Mouse (Mus musculus): Measurements from ENCODE around the gene Dnal4. TPM values are rescaled to one million over a fixed set of nuclear protein-coding genes. Genes with fewer than 3 reads are reported as not detected.
"Not testable (repeated sequence)": the region's sequence is repeated elsewhere in the genome, so short reads cannot be mapped to it uniquely, and the experiment has no call there.

Dnal4 gene
- total RNA-seq (2015) (13.9 and 14.1 TPM in 2 replicates), total RNA-seq (2017) (9.6 and 12.3 TPM in 2 replicates)

DNA sequence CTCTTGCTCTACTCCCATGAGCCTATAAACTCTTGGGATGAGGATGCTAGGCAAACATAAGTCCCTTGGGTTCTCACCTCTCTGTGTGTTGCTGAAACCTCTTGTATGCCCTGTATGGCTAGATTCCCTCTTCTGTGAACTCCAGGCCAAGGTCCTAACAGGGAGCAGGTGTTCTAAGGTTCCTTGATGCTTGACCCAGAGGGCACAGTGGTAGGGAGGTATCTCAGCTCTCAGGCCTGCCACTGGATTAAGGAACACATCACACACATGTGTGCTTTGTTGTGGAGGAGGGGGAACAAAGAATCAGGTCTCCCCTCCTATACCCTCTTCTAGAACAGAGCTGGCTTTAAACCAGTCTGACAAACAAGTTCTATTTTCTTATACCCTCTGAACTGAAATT, at the start of gene Dnal4:
Dnal4 (minus strand) TSS at position 101 of the 400 bp plus-strand sequence.
- no peak for ATAC-seq (ENCODE audit: poor library complexity, severe bottlenecking)

DNA sequence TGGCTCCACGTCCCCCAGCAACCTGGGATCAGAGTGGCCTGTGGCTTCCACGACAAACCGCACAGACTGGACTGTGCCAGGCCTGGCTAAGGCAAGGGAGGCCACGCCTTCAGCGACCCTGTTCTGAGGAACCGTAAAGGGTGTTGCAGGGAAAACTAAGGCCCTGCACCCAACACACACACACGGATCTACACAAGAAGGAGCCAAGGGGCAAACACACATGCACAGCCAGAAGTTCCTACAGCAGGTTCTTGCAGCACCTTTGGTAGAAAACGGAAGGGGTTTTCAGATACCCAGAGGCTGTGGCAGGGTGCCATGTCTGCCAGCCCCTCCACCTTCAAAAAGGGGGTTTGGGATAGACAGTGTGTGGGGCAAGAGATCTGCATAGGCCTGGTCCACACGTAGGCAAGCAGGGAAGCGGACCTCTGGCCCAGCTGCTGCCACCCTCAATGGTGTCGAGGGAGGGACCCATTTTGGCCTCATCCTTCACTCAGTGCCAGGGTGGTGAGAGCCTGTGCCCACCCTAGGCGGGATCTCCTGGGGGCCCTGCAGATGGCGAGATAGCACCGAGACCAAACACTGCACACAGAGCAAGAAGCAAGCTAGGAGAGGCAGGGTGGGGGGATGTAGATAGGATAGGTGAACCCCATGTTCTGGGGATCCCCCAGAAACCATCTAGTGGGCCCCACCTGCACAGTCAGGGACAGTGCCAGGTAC, 49.6 kb upstream of the Dnal4 start:
- no peak for ATAC-seq (ENCODE audit: poor library complexity, severe bottlenecking)

- no peak for ATAC-seq (ENCODE audit: poor library complexity, severe bottlenecking)
Measured at GRCm38 (mm10) chr15:79826221-79826935, 48.7 kb upstream of the Dnal4 start.

DNA sequence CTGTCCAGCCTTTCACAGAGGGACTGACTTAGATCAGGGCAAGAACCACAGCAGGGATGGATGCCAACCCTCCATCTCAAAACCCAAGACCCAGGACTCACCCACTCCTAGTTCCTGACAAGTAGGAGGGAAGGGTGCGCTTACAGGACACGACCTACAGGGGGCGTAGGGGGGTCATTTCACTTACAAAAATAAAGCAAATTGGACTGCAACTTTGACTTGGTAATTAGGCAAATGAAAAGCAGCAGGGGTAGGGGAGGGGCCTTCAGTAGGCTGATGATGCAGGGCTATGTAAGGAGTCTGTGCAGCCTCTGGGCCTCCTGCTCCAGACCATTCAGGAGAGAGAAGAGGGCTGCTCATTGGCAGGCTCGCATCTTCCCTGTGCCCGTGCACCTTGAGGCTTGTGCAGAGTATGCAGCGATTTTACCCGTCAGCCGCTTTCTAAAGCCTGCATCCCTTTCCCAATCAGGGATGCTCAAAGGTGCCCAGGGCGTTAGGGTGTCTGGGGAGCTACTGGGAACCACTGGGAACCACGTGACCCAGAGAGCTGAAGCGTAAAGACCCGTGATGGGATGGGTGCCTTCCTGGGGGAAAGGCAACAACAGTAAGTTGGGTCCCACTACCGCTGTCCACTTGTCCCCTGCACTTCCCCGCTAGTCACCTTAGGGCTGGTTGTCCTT, 47.6 kb upstream of the Dnal4 start:
- ATAC-seq (ENCODE audit: poor library complexity, severe bottlenecking) = no peak

DNA sequence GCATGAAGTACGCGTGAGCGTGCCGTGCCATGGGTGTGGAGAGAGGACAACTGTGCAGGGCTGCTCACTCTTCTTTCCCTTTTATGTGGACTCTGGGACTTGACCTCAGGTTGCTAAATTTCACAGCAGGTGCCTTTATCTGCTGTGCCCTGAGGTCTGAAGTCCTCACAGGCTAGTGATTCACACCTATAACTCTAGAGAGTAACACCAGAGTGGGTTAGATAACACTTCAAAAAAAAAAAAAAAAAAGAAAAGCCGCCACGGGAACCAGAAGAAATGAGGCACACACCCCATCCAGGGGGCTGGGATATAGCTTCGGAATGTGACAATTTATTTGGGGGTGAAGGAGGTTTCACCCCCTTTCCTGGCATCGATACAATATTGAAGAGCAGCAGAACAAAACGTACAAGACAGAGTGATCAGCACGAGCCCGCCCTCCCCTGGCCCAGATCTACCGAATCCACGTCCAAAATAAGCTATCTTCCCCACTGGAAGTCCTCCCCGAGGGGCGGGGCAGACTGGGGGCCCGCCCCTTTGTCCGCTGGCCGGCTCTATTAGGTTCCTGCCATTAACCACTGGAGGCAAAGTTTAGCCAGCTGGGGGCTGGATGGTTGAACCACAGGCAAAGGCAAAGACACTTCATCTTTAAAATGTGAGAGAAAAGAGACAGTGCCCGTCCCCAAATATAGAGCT, 46.1 kb upstream of the Dnal4 start:
- ATAC-seq (ENCODE audit: poor library complexity, severe bottlenecking) = no peak

- no peak for ATAC-seq (ENCODE audit: poor library complexity, severe bottlenecking)
Measured at GRCm38 (mm10) chr15:79822265-79823199, 44.9 kb upstream of the Dnal4 start.

DNA sequence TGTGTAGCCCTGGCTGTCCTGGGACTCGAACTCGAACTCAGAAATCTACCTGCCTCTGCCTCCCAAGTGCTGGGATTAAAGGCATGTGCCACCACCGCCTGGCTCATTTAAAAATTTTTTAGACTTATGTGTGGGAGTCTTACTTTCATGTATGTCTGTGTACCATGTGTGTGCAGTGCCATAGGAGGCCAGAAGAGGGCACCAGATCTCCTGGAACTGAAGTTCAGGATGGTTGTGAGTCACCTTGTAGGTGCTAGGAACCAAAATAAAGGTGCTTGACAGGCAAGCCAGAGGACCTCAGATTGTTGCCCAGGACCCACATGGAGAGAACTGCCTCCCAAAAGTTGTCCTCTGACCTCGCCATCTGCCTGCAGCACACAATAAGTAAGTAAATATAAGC, 40.7 kb upstream of the Dnal4 start:
- ATAC-seq (ENCODE audit: poor library complexity, severe bottlenecking) = no peak

- no peak for ATAC-seq (ENCODE audit: poor library complexity, severe bottlenecking)
Measured at GRCm38 (mm10) chr15:79813666-79814258, 36.1 kb upstream of the Dnal4 start.

GRCm38 (mm10) chr15:79812840-79813239, 35.2 kb upstream of the Dnal4 start:
- not testable (repeated sequence) for ATAC-seq (ENCODE audit: poor library complexity, severe bottlenecking)

DNA sequence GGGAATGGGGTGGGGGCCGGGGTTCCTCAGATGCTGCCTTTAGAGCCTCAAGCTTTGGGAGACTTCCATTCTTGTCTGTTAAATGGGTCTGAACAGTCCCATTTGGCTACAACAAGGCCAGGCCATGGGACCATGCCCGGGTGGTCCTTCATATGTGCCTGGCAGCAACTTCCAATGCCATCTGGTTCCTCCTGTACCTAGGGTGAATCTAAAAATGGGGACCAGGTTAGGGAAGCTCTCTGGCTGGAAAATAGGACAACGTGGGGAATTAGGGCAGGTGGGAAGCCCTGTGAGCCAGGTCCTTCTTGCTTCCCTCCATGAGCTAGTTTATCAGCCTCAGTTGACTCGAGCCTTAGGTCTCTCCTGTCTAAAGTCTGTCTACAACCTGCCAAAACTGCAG, 33.3 kb upstream of the Dnal4 start:
- ATAC-seq (ENCODE audit: poor library complexity, severe bottlenecking) = no peak

- ATAC-seq (ENCODE audit: poor library complexity, severe bottlenecking) = no peak
Measured at GRCm38 (mm10) chr15:79810061-79810460, 32.4 kb upstream of the Dnal4 start.

- no peak for ATAC-seq (ENCODE audit: poor library complexity, severe bottlenecking)
Measured at GRCm38 (mm10) chr15:79808658-79809057, 31.0 kb upstream of the Dnal4 start.

DNA sequence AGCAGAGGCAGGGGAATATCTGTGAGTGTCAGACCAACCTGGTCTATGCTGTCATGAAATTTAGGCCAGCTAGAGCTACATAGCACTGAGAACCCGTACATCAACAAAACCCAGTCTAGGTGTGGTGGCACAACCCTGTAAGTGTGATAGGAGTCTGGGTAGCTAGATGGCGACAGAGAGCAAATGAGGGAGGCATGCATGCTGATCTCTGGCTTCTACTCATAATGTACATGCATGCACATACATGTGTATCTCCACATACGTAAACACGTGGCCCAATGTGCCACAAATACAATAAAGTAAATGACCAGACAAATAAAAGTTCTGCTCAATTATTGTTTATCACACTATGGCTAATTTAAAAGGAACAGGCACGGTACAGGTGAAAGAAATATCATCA, 30.5 kb upstream of the Dnal4 start:
- peak; percentile 63; the same call in 1 of the 2 replicates for ATAC-seq (ENCODE audit: poor library complexity, severe bottlenecking)

DNA sequence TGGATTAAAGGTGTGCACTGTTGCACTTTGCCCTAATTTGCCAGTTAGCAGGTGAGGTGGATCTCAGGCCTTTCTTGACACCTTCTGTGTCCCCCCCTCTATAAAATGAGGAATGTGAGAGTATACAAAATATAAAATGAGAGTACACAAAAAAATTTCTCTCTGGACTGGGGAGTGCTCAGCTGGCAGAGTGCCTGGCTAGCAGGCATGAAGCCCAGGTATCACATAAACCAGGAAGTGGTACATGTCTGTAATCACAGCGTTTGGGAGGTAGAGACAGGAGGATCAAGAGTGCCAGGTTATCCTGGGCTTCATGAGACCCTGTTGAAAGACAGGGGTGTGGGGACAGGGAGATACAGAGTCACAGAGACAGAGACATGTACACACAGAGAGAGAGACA, 29.4 kb upstream of the Dnal4 start:
- no peak for ATAC-seq (ENCODE audit: poor library complexity, severe bottlenecking)

GRCm38 (mm10) chr15:79805246-79805645, 27.6 kb upstream of the Dnal4 start:
- no peak for ATAC-seq (ENCODE audit: poor library complexity, severe bottlenecking)

DNA sequence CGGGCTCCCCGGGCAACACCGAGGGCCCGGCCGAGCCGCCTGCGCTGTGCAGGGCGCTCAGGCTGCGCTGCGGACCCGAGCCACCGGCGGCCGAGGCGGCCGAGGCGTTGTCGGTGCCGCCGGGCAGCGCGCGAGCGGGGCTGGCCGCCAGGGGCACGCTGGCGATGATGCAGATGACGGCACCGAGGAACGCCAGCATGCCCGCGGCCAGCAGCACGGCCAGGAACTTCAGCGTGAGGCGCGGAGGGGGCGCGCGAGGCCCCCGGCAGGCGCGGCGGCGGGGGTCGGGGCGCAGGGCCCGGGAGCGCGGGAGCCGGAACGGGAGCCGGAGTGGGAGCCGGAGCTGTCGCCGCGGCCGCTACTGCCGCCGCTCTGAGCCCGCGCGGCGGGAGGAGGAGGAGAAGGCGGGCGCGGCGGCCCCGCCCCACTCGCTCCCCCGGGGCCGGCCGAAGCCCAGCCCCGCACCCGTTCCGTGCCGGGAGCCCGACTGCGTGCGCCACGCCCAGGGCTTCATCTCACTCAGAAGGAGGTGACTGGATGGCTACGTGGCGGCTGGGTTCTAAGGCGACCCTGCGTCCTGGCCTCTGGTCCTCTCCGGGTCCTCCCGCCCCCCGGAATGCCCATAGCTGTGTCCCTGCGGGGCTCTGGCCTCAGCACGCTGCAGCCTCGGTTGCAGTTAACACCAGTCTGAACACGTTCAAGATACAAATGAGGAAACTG, 26.9 kb upstream of the Dnal4 start, which contains the start of gene Nptxr:
Nptxr (minus strand) TSS at position 415 of the 720 bp plus-strand sequence.
- ATAC-seq (ENCODE audit: poor library complexity, severe bottlenecking) = no peak; the same call in 1 of the 2 replicates

- ATAC-seq (ENCODE audit: poor library complexity, severe bottlenecking) = no peak
Measured at GRCm38 (mm10) chr15:79803533-79804351, 26.1 kb upstream of the Dnal4 start.

DNA sequence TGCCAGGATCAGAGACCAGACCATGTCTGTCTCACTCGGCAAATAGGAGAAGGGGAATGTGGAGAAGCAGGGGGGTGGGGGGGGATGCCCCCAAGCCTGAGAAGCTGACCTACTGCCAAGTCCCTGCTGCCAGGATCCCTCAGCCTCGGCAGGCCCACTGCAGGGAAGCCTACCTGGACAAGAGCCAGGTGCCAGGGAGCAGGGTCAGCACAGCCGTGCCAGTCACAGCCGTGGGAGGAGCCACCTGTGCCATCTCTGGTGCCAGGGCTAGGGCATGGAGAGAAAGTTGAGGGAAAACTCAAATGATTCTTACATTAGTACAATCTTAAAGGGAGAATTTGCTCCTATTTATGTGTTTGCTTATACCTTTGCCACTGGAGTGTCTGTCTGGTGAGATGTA, 24.7 kb upstream of the Dnal4 start:
- ATAC-seq (ENCODE audit: poor library complexity, severe bottlenecking) = no peak

All from megakaryocyte, adult 5-6 weeks (primary cell).